Mouse (Mus musculus) lung, postnatal 4 days (tissue): ENCODE measurements around the gene Hdhd3.
A peak's percentile ranks its signal among the peaks of the same experiment; 100 is the strongest.
"Not testable (repeated sequence)": the region's sequence is repeated elsewhere in the genome, so short reads cannot be mapped to it uniquely, and the experiment has no call there.

Experiments used
- DNase-seq, 2 experiments: peaks; one replicate each; pipeline ENCODE4 v3.0.0; 2021

Hdhd3 gene

GRCm38 (mm10) chr4:62508839-62509238 is 5.6 kb upstream of the Hdhd3 start:
- DNase-seq = no peak

DNA sequence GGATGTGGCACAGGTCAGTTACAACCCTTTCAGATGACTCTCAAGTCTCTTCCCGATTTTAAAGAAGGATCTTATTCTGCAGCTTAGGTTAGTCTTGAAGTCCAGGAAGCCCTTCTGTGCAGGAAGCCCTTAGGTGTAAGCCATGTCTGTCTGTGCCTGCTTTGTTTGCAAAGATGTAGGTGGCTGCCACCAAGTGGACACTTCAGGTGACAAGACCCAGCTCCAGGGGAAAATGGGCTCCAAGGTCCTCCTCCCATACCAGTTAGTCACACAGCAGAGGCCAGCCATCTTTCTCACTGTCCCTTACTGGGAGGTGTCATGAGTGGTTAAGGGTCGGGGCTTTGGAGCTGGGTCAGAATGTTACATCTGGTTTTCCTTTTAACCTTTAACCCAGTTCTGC is 3.5 kb upstream of the Hdhd3 start:
- DNase-seq = no peak

GRCm38 (mm10) chr4:62505991-62506390 is 2.7 kb upstream of the Hdhd3 start:
- DNase-seq = no peak

- DNase-seq = no peak
These were observed 298 bp downstream of the Hdhd3 start for GRCm38 (mm10) chr4:62502969-62503368.

DNA sequence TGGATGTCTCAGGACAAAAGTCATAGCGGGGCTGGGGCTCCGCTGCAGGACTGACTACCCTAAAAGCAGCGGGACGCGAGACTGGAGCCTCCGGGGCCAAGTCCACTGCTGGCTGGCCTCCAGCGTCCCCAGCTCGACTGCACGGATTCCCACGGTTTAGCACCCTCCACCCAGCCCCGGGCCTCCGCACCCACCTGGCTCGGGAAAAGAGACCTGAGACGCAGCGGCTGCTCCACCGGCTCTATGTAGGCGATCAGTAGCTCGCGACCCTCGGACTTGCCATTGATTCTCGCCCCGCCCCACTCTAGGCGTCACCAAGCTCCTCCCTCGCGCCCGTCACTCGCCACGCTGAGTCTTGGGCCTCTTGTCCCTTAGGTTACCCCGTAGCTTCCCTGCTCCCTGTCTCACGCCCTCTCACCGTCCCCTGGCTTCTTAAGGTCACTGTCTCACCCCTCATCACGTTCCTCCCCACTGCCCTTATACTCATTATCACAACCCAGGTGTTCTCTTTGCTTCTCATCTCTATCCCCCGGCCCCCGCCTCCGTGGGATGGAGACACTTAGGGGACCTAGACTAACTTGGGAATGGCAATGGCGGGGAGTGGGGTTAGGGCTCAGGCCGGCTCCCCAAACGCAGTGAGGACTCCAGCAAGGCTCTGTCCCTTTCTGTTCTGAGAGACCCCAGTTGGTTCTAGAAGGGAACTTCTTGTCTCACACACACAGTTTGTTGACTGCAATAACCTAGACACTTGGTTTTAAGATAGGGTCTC is 1.1 kb downstream of the Hdhd3 start:
- DNase-seq = peak; percentile 91 to 92

GRCm38 (mm10) chr4:62501534-62501933 is 1.7 kb downstream of the Hdhd3 start:
- no peak for DNase-seq

- DNase-seq = no peak
These were observed 2.5 kb downstream of the Hdhd3 start for GRCm38 (mm10) chr4:62500799-62501198.

DNA sequence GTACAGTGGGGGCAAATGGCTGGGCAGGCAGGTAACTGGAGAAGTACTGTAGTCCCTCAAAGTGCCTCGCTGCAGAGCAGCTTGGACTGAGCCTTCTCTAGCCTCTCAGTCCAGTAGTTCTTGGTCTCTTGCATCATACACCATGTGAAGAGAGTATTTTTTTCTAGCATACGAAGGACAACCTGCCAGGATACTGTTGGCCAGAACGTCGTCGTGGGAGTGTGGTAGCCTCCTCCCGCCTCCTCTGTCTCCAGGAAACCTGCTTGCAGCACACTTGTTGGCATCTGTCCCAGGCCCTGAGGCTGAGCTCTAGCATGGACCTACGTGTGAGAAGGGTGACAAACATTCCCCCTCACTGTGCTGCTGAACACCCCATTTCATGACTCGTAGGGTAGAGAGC is 6.5 kb downstream of the Hdhd3 start:
- peak; percentile 67 to 82 for DNase-seq

DNA sequence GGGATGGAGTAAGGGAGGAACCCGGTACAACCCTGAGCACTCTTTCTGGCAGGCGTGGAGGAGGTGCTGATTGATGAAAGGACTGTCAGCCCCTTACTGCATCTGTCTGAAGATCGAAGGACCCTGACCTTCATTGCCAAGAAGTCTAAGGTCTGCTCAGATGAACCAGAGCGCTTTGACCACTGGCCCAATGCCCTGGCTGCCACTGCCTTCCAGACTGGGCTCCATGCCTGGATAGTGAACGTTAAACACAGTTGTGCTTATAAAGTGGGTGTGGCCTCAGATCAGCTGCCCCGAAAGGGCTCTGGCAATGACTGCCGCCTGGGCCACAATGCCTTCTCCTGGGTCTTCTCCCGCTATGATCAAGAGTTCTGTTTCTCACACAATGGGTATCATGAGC is 7.3 kb downstream of the Hdhd3 start:
- peak; percentile 60 to 75 for DNase-seq

DNA sequence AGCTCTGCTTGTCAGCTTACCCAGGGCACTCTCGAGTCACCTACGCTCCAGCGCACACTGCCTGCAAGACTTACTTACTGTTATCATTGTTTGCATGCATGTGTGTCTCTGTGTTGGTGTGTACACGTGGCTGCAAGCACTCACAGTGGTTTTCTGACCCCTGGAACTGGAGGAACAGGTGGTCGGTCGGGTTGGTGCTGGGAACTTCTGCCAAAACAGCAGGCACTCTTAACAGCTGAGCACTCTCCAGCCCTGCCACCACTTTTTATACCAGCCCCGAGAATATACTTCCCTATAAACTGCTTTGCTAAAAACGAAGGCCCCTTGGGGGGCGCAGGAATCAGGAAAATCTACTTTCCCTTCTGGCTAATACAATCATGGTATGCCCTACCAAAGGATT is 9.0 kb downstream of the Hdhd3 start:
- DNase-seq = no peak

DNA sequence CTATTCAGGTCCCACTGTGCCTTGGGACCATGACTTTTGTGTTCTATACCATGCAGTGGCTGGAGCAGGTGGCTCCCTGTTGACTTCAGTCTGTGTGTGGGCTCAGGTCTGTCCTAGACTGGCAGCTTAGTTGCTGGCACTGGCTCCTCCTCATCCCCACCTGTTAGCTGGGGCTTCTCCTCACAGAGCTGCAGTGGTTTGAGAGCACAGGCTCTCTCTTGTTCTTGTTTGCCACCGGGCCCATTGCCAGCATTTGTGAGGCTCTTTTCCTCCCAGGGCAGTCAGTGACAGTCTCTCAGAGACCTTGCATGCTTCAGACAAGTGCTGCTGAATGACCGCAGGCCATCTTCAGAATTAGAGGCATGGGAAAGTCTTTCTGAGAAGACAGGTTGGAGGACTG is 10.6 kb downstream of the Hdhd3 start:
- DNase-seq = no peak

DNA sequence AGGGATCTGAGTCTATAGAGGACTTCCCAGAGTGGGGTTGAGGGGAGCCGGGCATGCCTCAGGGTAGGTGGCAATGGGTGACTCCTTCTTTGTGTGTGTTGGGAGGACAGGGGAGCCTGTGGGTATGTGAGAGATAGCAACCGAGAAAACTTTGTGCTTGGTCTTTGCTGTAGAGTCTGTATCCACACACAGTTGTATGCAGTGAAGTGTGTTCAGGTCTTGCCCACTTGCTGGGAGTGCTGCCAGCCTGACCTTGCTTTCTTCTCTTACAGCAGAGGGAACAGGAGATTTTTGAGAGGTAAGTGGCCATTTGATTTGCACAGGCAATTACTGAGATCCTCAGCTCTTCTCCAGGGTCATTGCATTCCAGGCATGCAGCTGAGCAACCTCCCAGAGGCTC is 15.4 kb downstream of the Hdhd3 start:
- DNase-seq = no peak

- no peak for DNase-seq
These were observed 16.1 kb downstream of the Hdhd3 start for GRCm38 (mm10) chr4:62487172-62487571.

DNA sequence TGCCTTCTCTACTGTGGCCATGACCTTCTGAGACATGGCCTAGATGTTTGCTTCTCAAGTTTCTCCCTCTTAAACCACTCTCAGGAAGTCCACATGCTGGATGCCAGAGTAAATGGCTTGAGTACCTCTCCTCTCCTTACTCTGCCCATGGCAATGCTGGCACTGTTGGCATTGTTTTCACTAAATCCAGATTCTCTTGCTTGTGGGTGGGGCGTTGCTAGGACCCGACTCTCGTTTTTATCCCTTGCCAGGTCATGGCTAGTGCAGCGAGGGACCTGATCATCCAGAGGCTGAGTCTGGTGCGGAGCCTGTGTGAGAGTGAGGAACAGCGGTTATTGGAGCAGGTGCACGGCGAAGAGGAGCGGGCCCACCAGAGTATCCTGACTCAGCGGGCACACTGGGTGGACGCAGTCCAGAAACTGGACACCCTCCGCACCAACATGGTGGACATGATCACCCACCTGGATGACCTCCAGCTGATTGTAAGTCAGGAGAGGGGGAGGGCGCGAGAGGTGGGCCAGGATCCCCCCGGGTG is 17.0 kb downstream of the Hdhd3 start:
- DNase-seq = peak; percentile 34 to 58

GRCm38 (mm10) chr4:62485450-62486161 is 17.7 kb downstream of the Hdhd3 start:
- peak; percentile 55 for DNase-seq

DNA sequence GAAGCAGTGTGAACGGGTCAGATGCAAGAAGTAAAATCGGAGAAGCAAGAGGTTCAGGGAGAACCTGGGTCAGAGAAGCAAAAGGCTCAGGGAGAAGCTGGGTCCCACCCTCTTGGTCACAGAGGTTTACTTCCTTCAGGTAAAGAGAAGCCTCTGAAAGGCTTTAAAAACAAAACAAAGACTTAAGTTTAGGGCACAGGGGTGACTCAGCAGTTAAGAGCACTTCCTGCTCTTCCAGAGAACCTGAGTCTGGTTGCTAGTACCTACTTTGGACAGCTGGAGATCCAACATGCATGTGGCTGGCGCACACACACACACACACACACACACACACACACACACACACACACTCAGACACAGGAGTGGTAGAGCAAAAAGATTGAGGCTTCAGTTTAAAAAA is 18.3 kb downstream of the Hdhd3 start:
- DNase-seq = no peak

DNA sequence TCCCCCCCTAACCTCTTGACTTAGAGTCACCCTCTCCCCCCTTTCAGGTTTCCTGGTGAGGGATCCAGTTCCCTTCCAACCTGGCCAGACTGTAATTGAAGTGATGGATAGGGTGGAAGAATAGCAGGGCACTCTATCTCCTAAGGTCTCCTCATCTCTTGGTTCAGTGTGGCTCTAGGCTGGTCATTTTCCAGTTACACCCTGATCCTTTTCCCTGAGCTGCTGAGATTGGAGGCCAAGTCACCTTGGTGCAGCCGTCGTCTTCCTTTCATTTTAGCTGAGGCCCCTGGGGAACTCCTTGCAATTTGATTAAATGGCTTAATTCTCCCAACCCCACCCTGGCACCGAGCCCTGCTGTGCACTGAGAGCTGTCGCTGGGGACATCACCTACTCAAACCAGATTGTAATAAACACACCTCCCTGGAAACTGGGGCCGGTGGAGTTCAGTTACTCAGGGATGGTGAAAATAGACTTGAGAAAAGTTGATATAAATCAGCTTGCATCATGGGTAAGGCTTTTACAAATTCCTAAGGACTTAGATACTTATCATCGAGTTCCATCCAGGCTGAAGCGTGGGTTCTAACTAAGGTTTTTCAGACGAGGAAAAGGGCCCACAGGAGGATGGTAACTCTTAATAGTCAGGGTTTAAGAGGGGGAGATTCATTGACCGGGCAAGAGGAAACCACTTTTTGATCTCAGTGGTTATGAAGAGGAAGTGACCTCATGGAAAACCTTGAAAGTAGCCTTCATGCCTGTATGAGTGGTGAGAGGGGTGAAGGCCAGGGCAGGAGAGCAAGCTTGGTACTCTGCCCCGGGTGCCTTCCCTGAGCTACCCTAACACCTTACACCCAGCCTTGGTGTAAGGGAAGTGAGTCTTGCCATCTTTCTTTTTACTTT is 22.3 kb downstream of the Hdhd3 start:
- DNase-seq = no peak

GRCm38 (mm10) chr4:62479937-62480708 is 23.1 kb downstream of the Hdhd3 start, which contains the start of gene Bspry:
Gene Bspry (plus strand): TSS chr4:62480053.
- peak; percentile 73 to 81 for DNase-seq

- not testable (repeated sequence) for DNase-seq
These were observed 23.7 kb downstream of the Hdhd3 start for GRCm38 (mm10) chr4:62479593-62479936.

GRCm38 (mm10) chr4:62477542-62478244 is 25.6 kb downstream of the Hdhd3 start:
- peak; percentile 32 to 59 for DNase-seq

- DNase-seq = no peak
These were observed 27.5 kb downstream of the Hdhd3 start for GRCm38 (mm10) chr4:62475793-62476192.

DNA sequence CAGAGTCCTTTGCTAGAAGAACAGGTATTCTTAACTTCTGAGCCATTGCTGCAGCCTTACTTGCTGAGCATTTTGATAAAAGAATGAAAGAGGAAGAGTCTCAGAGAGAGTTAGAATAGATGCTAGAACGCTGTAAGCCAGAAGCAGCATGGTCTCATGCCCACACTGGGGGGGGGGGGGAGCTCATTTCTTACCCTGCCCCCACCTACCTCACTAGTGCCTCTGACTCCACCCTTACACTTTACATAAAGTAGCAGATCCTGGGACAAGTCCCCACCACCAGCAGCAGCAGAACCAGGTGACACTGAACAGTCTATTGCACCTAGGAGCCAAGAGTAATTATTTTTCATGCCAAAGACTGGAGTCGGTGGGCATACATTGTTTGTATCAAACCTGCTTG is 28.1 kb downstream of the Hdhd3 start:
- no peak for DNase-seq
